Mouse (Mus musculus): ENCODE data around the gene Fut1.

The Fut1 gene

GRCm38 (mm10) chr7:45605704-45606289 is 11.3 kb upstream of the Fut1 start:
- DNase-seq: no peak

- no peak for DNase-seq
Measured at GRCm38 (mm10) chr7:45609511-45609910, 7.6 kb upstream of the Fut1 start.

- peak; percentile 44 for DNase-seq
Measured at GRCm38 (mm10) chr7:45616277-45616676, 812 bp upstream of the Fut1 start.

- no peak for DNase-seq
Measured at GRCm38 (mm10) chr7:45618316-45618715, 1.2 kb downstream of the Fut1 start.

DNA sequence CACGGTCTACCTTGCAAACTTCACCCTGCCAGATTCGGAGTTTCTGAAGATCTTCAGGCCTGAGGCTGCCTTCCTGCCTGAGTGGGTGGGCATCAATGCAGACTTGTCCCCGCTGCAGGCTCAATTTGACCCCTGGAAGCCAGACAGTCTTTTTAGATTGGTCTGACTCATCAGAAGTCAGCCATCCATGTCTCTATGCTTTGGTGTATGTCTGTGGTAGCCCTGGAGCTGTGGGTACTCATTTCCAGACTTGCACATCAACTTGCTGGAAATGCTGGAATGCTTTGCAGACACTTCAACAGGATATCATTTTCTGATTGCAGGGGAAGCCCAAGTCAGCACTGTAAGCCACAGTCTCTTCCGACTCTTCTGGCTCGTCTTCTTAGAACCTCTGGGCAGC is 2.5 kb downstream of the Fut1 start:
- no peak for DNase-seq

GRCm38 (mm10) chr7:45621443-45621842 is 4.4 kb downstream of the Fut1 start, which contains the start of gene Izumo1:
Gene Izumo1 (plus strand): TSS chr7:45621811.
- DNase-seq: peak; percentile 74

- no peak for DNase-seq
Measured at GRCm38 (mm10) chr7:45623507-45623906, 6.4 kb downstream of the Fut1 start.

DNA sequence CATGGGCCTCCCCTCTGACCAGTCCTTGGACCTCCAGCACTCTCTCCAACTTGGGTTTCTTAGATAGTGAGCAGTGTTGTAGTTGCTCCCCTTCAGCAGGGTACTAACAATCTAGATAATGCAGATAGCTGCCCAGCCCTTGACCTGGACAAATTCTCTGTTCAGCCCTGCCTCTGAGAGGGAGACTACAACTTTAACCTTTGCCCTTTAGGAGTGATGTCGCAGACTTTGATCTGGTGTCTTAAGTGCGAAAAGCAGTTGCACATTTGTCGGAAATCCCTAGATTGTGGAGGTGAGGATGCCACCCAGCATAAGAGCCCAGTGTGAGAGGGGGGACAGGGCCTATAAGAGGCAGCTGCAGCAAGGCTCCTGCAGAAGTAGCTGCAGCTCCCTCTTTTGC is 7.6 kb downstream of the Fut1 start:
- no peak for DNase-seq

- DNase-seq: no peak
Measured at GRCm38 (mm10) chr7:45625481-45625880, 8.4 kb downstream of the Fut1 start.

DNA sequence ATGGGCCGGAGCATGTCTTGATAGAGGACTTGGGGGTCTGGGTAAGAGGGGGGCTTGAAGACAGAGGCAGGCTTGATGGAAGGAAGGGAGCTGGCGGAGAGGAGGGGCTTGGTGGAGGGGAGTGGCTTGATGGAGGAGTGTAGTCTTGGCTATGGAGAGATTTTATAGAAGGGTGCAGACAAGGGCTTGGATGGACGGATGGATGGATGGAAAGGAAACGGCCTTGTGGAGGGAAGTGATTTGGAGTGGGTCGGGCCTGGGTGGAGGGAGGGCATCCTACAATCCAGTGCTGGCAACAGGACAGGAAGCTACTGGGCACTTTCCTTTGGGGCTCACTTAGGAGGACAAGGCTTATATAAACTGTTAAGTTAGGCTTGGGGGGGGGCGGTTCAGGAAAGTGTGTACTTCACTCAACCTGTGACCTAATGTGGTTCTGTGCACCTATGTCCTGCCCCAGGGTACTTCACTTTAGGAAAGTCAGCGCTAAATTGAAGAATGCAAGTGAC is 9.5 kb downstream of the Fut1 start:
- no peak for DNase-seq

- peak; percentile 75 for DNase-seq
Measured at GRCm38 (mm10) chr7:45627261-45627660, 10.2 kb downstream of the Fut1 start, which contains the start of gene Rasip1. Gene Rasip1 (plus strand): TSS chr7:45627488.

DNA sequence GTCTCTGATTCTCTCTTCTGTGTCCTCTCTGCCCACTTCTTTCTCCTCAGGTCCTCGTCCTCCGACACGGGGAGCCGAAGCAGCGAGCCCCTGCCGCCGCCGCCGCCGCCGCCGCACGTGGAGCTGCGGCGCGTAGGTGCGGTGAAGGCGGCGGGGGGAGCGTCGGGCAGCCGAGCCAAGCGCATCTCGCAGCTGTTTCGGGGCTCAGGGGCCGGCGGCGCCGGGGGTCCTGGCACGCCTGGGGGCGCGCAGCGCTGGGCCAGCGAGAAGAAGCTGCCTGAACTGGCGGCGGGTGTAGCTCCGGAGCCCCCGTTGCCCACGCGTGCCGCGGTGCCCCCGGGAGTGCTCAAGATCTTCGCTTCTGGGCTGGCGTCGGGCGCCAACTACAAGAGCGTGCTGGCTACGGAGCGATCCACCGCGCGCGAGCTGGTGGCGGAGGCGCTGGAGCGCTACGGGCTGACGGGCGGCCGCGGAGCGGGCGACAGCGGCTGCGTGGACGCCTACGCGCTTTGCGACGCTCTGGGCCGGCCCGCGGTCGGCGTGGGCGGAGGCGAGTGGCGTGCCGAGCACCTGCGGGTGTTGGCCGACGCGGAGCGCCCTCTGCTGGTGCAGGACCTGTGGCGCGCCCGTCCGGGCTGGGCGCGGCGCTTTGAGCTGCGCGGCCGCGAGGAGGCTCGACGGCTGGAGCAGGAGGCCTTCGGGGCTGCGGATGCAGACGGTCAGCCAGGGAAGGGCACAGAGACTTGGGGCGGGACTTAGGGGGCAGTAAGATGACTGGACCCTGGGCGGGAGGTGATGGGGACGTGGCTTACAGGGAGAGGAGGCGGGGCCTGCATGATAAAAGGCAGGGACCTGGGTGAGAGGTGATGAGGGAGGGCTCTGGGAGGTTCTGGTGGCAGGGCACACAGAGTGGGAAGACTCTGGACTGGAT is 11.5 kb downstream of the Fut1 start:
- peak; percentile 95 for DNase-seq

DNA sequence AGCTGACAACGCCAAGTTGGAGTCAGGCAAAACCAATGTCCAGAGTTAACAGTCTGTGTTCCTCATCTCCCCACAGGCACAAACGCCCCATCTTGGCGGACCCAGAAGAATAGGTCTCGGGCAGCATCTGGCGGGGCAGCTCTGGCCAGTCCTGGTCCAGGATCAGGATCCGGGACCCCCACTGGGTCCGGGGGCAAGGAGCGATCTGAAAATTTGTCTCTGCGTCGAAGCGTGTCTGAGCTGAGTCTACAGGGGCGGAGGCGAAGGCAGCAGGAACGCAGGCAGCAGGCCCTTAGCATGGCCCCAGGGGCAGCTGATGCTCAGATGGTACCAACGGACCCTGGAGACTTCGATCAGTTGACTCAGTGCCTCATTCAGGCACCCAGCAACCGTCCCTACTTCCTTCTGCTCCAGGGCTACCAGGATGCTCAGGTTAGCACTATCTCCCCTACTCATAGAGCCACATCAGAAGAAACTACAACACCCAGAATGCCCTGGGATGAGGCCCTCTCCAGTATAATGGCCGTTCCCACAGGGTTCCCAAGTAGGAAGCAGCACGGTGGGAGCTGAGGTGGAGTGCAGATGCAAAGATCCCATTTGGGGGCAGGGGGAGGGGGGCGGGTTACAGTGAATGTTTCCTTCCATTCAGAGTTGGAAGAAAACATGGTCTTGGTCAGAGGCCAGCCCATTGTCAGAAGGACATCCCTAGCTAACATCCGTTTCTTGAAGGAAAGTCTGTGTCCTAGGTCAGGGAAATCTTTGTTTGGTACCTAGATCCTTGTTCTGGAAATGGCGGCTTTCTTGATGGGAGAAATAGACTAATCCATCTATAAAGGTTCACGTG is 13.2 kb downstream of the Fut1 start:
- DNase-seq: peak; percentile 36

- DNase-seq: peak; percentile 64
Measured at GRCm38 (mm10) chr7:45632499-45632898, 15.4 kb downstream of the Fut1 start.

- peak; percentile 41 for DNase-seq
Measured at GRCm38 (mm10) chr7:45634946-45635681, 18.0 kb downstream of the Fut1 start.

GRCm38 (mm10) chr7:45635711-45636688 is 18.9 kb downstream of the Fut1 start:
- peak; percentile 90 for DNase-seq

DNA sequence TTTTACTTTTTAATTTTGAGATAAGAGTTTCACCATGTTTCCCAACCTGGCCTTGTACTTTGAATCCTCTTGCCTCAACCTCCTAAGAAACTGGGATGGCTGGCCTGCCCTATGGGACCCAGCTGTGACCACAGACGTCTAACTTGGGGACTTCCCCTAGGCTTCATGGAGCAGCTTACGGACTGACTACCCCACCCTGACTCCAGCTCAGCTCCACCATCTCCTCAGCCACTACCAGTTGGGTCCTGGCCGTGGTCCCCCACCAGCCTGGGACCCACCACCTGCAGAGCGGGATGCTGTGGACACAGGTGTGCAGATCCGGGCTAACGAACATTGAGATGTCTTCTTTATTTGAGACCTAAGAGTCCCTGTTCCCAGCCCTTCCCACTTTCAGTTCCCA is 20.6 kb downstream of the Fut1 start:
- no peak for DNase-seq

DNA sequence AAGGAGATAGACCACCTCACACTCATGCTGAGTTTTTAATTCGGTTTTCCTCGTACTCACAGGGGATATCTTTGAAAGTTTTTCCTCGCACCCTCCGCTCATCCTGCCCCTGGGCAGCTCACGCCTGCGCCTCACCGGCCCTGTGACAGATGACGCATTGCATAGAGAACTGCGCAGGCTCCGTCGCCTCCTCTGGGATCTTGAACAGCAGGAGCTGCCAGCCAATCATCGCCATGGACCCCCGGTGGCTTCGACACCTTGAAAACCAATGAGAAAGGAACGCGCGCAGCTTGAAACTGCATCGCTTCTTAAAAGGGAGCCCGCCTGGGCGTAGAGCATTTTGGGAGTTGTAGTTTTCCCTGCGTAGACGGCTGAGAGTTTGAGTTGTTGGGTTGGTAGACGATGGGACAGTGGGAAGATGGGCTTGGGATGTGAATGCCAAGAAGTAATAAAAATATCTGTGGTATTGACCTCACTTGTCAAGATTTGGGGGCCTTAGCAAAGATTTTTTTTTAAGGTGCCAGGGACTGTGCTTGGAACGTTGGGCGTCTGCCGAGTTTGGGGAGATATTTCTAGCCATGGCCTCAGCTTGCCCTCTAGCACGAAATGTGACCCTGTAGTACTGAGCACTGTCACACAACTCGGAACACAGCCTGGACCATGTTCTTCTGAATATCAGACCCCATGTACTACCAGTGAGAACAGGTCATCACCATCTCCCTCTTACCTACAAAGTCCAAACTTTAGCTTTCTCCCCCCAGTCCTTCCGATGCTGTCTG is 21.7 kb downstream of the Fut1 start:
- peak; percentile 95 for DNase-seq

DNA sequence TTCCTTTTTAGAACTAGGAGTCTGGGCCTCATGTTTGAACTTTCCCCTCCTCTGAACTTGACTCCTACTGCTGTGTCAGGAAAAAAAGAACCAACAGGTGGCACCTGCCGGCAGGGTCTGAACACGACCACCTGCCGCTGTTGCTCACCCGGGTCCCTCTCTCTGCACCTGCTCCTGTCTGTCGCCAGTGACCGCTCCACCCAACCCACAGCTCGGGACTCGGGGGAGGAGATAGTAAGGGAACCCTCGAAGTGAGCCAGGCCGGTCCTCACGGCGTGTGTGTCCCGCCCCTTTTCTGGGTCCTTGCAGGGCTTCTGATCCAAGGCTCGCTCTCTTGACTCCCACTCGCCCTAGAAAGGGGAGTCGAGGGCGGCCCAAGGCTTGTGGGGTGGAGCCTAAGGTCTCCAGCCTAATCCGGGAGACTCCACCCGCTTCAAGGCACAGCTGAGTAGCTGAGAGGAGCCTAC is 22.5 kb downstream of the Fut1 start, which contains the start of gene Mamstr:
Gene Mamstr, plus strand, starts transcription at position 417 of the 467 bp plus-strand sequence.
- peak; percentile 50 for DNase-seq
